Mouse (Mus musculus): ENCODE results near the gene Ptpro.

The Ptpro gene

GRCm38 (mm10) chr6:137294973-137295820 lies 43.1 kb downstream of the Ptpro start:
- DNase-seq: no peak

GRCm38 (mm10) chr6:137302561-137302960 lies 50.4 kb downstream of the Ptpro start:
- DNase-seq: no peak

- DNase-seq: no peak
These were observed 51.7 kb downstream of the Ptpro start for GRCm38 (mm10) chr6:137303824-137304223.

- no peak for DNase-seq
These were observed 63.1 kb downstream of the Ptpro start for GRCm38 (mm10) chr6:137315265-137315664.

- DNase-seq: no peak
These were observed 64.2 kb downstream of the Ptpro start for GRCm38 (mm10) chr6:137316358-137316757.

GRCm38 (mm10) chr6:137317509-137317908 lies 65.4 kb downstream of the Ptpro start:
- no peak for DNase-seq

- no peak for DNase-seq
These were observed 66.2 kb downstream of the Ptpro start for GRCm38 (mm10) chr6:137318242-137318861.

- no peak for DNase-seq
These were observed 67.5 kb downstream of the Ptpro start for GRCm38 (mm10) chr6:137319658-137320057.

- DNase-seq: no peak
These were observed 75.6 kb downstream of the Ptpro start for GRCm38 (mm10) chr6:137327718-137328117.

GRCm38 (mm10) chr6:137328228-137328627 lies 76.1 kb downstream of the Ptpro start:
- no peak for DNase-seq

- no peak for DNase-seq
These were observed 78.7 kb downstream of the Ptpro start for GRCm38 (mm10) chr6:137330782-137331181.

GRCm38 (mm10) chr6:137331826-137332225 lies 79.7 kb downstream of the Ptpro start:
- no peak for DNase-seq

- no peak for DNase-seq
These were observed 87.0 kb downstream of the Ptpro start for GRCm38 (mm10) chr6:137339071-137339470.

GRCm38 (mm10) chr6:137343688-137344441 lies 91.7 kb downstream of the Ptpro start:
- no peak for DNase-seq

GRCm38 (mm10) chr6:137360166-137360565 lies 108.0 kb downstream of the Ptpro start:
- DNase-seq: no peak

- no peak for DNase-seq
These were observed 110.1 kb downstream of the Ptpro start for GRCm38 (mm10) chr6:137362216-137362615.

- DNase-seq: peak; percentile 69 to 71
These were observed 112.6 kb downstream of the Ptpro start for GRCm38 (mm10) chr6:137364681-137365080.

- no peak for DNase-seq
These were observed 113.5 kb downstream of the Ptpro start for GRCm38 (mm10) chr6:137365637-137366036.

GRCm38 (mm10) chr6:137370745-137371144 lies 118.6 kb downstream of the Ptpro start:
- no peak for DNase-seq

- DNase-seq: no peak
These were observed 119.3 kb downstream of the Ptpro start for GRCm38 (mm10) chr6:137371455-137371854.

GRCm38 (mm10) chr6:137373920-137374319 lies 121.8 kb downstream of the Ptpro start:
- DNase-seq: no peak

GRCm38 (mm10) chr6:137382546-137382945 lies 130.4 kb downstream of the Ptpro start:
- DNase-seq: no peak

- no peak for DNase-seq
These were observed 134.2 kb downstream of the Ptpro start for GRCm38 (mm10) chr6:137386344-137386743.

GRCm38 (mm10) chr6:137386935-137387334 lies 134.8 kb downstream of the Ptpro start:
- no peak for DNase-seq

Data from cerebellum, postnatal 36 days (tissue).